Mouse (Mus musculus) intestine, postnatal 0 days (tissue): Measurements from ENCODE around the gene 1700057G04Rik. TPM values are rescaled to one million over a fixed set of nuclear protein-coding genes. Genes with fewer than 3 reads are reported as not detected.
A peak's percentile ranks its signal among the peaks of the same experiment; 100 is the strongest.
"Not testable (repeated sequence)": the region's sequence is repeated elsewhere in the genome, so short reads cannot be mapped to it uniquely, and the experiment has no call there.

Experiments
- ATAC-seq: fragments of 200-750 bp; cut with Nextera tagmentation; 2 replicates; pipeline ENCODE4 v1.8.0; 2017; ENCODE audit warnings: mild to moderate bottlenecking, moderate TSS enrichment, moderate library complexity
- H3K27ac ChIP-seq: fragments of 300-500 bp; sonication (generic); 2 replicates; pipeline ENCODE4 v1.5.1; 2014; ENCODE audit warnings: mild to moderate bottlenecking, low read depth, low read length, moderate library complexity
- H3K27me3 ChIP-seq: fragments of 300-500 bp; sonication (generic); replicated peaks from 2 replicates; pipeline ENCODE4 v1.6.1; 2014; ENCODE audit warnings: low read length, mixed read lengths; ENCODE audit not compliant: control insufficient read depth, insufficient read depth
- H3K36me3 ChIP-seq: fragments of 300-500 bp; sonication (generic); 2 replicates; pipeline ENCODE4 v1.6.1; 2014; ENCODE audit warnings: mild to moderate bottlenecking, moderate library complexity; ENCODE audit not compliant: control insufficient read depth, insufficient read depth
- H3K4me1 ChIP-seq: fragments of 300-500 bp; sonication (generic); replicated peaks from 2 replicates; pipeline ENCODE4 v1.6.1; 2014; ENCODE audit warnings: antibody characterized with exemption, low read length, mixed read lengths; ENCODE audit not compliant: control insufficient read depth, insufficient read depth
- H3K4me2 ChIP-seq: fragments of 300-500 bp; sonication (generic); replicated peaks from 2 replicates; pipeline ENCODE4 v1.6.1; 2014; ENCODE audit warnings: low read depth, mild to moderate bottlenecking, moderate library complexity
- H3K4me3 ChIP-seq: fragments of 300-500 bp; sonication (generic); 2 replicates; pipeline ENCODE4 v1.5.1; 2014; ENCODE audit warnings: low read depth, low read length
- H3K9ac ChIP-seq: fragments of 300-500 bp; sonication (generic); 2 replicates; pipeline ENCODE4 v1.6.1; 2014; ENCODE audit warnings: mild to moderate bottlenecking, low read depth, low read length
- H3K9me3 ChIP-seq: fragments of 300-500 bp; sonication (generic); 2 replicates; pipeline ENCODE4 v1.6.1; 2016; ENCODE audit warnings: mixed run types; ENCODE audit not compliant: control insufficient read depth
- CTCF ChIP-seq: sonication (generic); IDR thresholded peaks from 2 replicates; pipeline ENCODE4 v1.5.1; 2016; ENCODE audit warnings: low read depth, mild to moderate bottlenecking, control low read depth, antibody characterized with exemption, moderate library complexity
- WGBS: fragments of 180-500 bp; shearing (Covaris S2); extraction: QIAGEN DNeasy Blood & Tissue Kit; methylation state at CpG from one replicate; pipeline ENCODE4 v1.1.7; 2014; 5-methylcytosine and 5-hydroxymethylcytosine counted together
- polyA plus RNA-seq: library from polyadenylated mRNA; unstranded; fragments of >200 nt; fragmentation: Nextera tagmentation; extraction: Ambion mirVana; gene quantifications from 2 replicates; pipeline ENCODE4 v1.2.1, GENCODE M21; 2015

The 1700057G04Rik gene
- polyA plus RNA-seq, 1 experiment from 2014 or later = not detected

DNA sequence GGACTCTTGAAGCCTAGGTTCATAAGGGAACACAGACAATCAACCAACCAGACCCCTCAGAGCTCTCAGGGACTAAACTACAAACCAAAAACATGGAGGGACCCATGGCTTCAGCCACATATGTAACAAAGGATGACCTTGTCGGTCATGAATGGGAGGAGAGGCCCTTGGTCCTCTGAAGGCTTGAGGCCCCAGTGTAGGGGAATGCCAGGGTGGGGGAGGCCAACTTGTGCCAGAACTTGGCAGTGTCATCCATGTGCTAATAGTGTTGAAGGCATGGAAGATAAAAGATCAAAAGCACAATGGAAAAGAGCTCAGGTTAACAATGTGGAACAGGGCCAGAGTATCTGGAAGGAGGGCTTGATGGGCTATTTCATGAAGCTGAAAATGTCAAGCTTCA lies 10.9 kb upstream of the 1700057G04Rik start:
- Histone ChIP-seq H3K27me3 (no peaks in the 10 kb centered on the region), H3K4me3 (no peak overlapping the region), H3K4me2 (no peak overlapping the region), H3K4me1 (no peaks in the 10 kb centered on the region), H3K9me3 (no peaks in the 10 kb centered on the region), H3K27ac (no peak overlapping the region), H3K9ac (no peak overlapping the region), H3K36me3 (no peaks in the 10 kb centered on the region)
- 68% methylated on average over 1 of the region's 1 CpGs for WGBS
- TF ChIP-seq CTCF = no peak
- no peak for ATAC-seq

DNA sequence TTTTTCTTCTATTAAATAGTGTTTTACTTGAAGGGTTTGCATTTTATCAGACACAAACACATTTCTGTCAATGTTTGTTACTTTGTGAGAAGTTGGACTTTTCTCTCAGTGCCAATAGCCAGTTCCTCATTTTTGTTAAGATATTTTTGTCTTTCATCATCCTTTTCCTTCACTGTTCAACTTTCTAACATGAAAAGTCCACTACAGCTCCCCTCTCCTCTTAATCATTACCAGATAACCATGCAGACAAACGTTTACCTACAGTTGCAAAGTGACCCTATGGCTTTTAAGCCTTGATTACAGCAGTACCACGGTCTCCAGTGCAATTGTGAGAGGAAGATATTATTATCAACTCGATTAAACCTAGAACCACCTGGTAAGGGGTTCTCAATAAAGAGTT lies 8.0 kb upstream of the 1700057G04Rik start:
- Histone ChIP-seq H3K9me3 (no peaks in the 10 kb centered on the region), H3K36me3 (no peaks in the 10 kb centered on the region), H3K4me2 (no peak overlapping the region), H3K27me3 (no peaks in the 10 kb centered on the region), H3K9ac (no peak overlapping the region), H3K27ac (no peak overlapping the region), H3K4me1 (0 out of 2 replicates have a peak, but pooled peaks cover 6% of the 10 kb centered on the region), H3K4me3 (no peak overlapping the region)
- no peak for TF ChIP-seq CTCF
- whole genome bisulfite sequencing = 47% methylated on average over 3 of the region's 3 CpGs
- ATAC-seq = no peak

DNA sequence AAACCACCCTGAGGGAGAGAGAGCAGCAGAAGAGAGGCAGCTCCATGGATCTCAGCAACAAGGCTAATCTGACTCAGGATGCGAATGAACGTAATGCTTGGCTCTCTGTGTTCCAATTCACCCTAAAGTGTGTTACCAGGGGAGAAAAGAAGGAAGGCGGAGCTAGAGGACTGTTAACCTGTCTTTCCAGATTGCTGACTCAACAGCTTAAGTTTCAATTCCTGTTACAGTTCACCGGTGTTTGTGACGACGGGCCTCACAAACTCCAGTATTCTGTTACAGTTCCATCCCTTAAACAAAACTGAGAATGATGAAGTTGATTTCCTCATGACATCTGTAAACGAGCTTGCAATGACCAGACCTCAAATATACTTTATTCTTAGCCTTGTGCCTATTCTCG lies 4.1 kb upstream of the 1700057G04Rik start:
- ATAC-seq = peak; percentile 25

DNA sequence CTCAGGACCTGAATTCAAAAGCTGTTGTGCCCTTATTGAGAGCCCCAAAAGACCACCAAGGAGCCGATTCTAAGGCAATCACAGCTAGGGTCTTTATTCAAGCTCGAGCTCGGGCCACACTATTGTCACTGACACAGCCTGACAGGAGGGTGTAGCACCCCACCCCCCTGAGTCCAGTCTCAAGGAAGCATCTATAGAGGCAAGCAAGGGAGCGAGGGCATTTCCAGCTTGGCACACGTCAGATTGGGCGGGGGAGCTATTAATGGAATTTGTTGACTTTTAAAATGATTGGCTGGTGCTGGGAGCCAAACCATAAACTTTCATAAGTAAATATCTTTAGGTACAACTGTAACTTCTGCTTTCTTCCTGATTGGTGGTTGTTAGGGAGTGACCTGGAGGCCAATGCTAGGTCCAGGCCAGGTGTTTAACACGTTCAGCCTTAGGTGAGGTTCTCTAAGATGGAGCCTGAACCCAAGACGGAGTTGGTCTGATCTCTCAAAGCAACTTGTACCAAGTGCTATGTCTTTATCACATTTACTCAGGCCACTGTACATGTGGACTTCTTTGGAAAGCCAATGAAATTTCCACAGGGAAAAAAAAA lies 3.5 kb upstream of the 1700057G04Rik start:
- Histone ChIP-seq H3K4me1 (0 out of 2 replicates have a peak, but pooled peaks cover 6% of the 10 kb centered on the region), H3K36me3 (no peaks in the 10 kb centered on the region), H3K9ac (no peak overlapping the region), H3K27me3 (no peaks in the 10 kb centered on the region), H3K4me3 (no peak overlapping the region), H3K4me2 (no peak overlapping the region), H3K9me3 (no peaks in the 10 kb centered on the region), H3K27ac (no peak overlapping the region)
- TF ChIP-seq CTCF = no peak
- WGBS = 60% methylated on average over 8 of the region's 8 CpGs
- ATAC-seq = peak; percentile 80

More for the DNA sequence above, 4.1 kb upstream of the 1700057G04Rik start:
- no peak overlapping the region for H3K4me3 ChIP-seq
- no peak overlapping the region for H3K9ac ChIP-seq
- H3K9me3 ChIP-seq = no peaks in the 10 kb centered on the region
- 52% methylated on average over 8 of the region's 8 CpGs for WGBS
- no peak for TF ChIP-seq CTCF
- H3K27ac ChIP-seq = no peak overlapping the region
- H3K27me3 ChIP-seq = no peaks in the 10 kb centered on the region
- H3K36me3 ChIP-seq = no peaks in the 10 kb centered on the region
- peak overlapping the region; percentile 35; the same call in 1 of the 2 replicates for H3K4me2 ChIP-seq
- 0 out of 2 replicates have a peak, but pooled peaks cover 6% of the 10 kb centered on the region for H3K4me1 ChIP-seq

DNA sequence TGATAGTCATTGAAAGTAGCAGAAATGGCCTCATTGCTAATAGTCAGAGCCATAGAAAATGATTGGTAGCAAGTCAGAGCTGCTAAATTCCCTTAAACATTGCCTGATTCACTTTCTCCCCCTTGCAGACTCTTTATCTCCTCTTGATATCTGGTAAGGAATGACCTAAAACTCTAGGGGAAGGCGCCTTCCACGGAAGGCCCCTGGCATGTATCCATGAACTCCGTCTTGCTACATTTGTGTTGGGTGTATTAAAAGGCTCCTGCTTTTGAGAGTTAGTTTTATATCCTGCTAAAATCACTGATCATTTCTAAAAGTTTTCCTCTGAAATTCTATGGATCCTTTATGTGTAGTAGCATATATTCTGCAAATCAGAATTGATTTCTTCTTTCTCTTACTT lies 7.6 kb downstream of the 1700057G04Rik start:
- WGBS = 87% methylated on average over 3 of the region's 3 CpGs
- Histone ChIP-seq H3K4me2 (no peak overlapping the region), H3K36me3 (no peaks in the 10 kb centered on the region), H3K27ac (no peak overlapping the region), H3K4me1 (no peaks in the 10 kb centered on the region), H3K9ac (no peak overlapping the region), H3K27me3 (no peaks in the 10 kb centered on the region), H3K4me3 (no peak overlapping the region), H3K9me3 (no peaks in the 10 kb centered on the region)
- ATAC-seq = no peak
- no peak for TF ChIP-seq CTCF

DNA sequence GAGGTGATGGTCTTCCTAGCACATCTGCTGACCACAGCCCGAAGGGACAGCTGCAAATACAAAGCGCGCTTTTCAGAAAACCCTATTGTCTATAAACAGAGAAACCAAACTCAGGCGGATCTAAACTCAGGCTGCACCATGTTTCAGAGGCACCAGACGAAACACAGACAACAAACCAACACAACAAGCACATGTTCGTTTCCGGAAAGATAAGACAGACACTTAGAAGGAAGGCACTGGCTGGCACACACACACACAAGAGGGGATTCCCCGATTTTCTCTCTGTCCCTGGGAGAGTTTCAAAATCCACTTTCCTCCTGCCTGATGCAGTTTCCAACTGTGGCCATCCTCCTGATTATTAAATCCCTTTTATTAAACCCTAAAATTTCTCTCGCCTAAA lies 16.8 kb downstream of the 1700057G04Rik start:
- H3K27ac ChIP-seq, H3K9ac ChIP-seq, H3K4me3 ChIP-seq, H3K4me2 ChIP-seq, H3K36me3 ChIP-seq, H3K27me3 ChIP-seq, H3K9me3 ChIP-seq, ATAC-seq, H3K4me1 ChIP-seq: not testable (repeated sequence)
- 75% methylated on average over 9 of the region's 9 CpGs for WGBS

DNA sequence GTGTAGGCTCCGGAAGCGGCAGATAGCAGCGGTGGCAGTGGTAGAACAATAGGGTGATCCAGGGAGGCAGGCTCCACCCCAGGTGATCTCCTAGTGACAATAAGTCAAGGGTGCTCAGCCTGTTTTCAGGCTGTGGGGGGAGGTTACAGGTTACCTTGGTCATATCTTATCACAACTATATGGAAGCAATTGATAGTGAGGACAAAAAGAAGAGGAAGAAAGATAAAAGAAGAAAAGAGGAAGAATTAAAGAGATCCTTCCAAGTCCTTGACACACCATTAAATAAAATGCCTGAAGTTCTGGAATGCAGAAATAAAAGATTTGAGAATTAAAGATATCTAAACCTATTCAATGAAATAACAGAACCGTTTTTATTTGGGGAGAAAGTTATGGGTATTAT lies 17.6 kb downstream of the 1700057G04Rik start:
- Histone ChIP-seq H3K4me2 (no peak overlapping the region), H3K27me3 (no peaks in the 10 kb centered on the region), H3K27ac (no peak overlapping the region), H3K9me3 (no peaks in the 10 kb centered on the region), H3K4me3 (no peak overlapping the region), H3K9ac (no peak overlapping the region), H3K4me1 (no peaks in the 10 kb centered on the region), H3K36me3 (no peaks in the 10 kb centered on the region)
- WGBS = 80% methylated on average over 4 of the region's 4 CpGs
- no peak for TF ChIP-seq CTCF
- no peak for ATAC-seq
